ENCODE assay signal across 14 mouse cellular contexts in genomic region chr1:186925411-186925810, GRCm38 (mm10). TPM values are rescaled to one million over a fixed set of nuclear protein-coding genes. Genes with fewer than 3 reads are reported as not detected.
DNase-seq lines count a peak whose midpoint lies in the region; ATAC-seq and TF ChIP-seq lines count a peak whose summit lies in the region.
"Had no signal": no experiment of that assay in that cellular context is flagged by ENCODE, and none has a peak within 500 bp of the region (broad histone marks: within the 10 kb centered on the region; RNA-seq: fewer than 3 reads in every experiment).

No protein-coding gene starts in this region.

- H3K9me3 ChIP-seq in hindbrain, postnatal 0 days (ENCODE audit: low read length): no peaks in the 10 kb centered on the region
- H3K9me3 ChIP-seq in hindbrain, embryonic 12.5 days (replicated peaks): no peaks in the 10 kb centered on the region
- H3K9me3 ChIP-seq: liver, embryonic 13.5 days had no signal

- H3K4me3 ChIP-seq in hindbrain, postnatal 0 days (ENCODE audit: low read length): no peak overlapping the region
- H3K4me3 ChIP-seq in hindbrain, embryonic 12.5 days: no peak overlapping the region
- peak overlapping the region; percentile 63 for H3K4me3 ChIP-seq in testis, adult 2 months (ENCODE audit: control insufficient read depth, low read depth, low read length)
- H3K4me3 ChIP-seq: liver, embryonic 13.5 days had no signal

- no peak for TF ChIP-seq CTCF in hindbrain, postnatal 0 days (IDR thresholded peaks at IDR 0.05; ENCODE audit: low read depth)
- no peak for TF ChIP-seq CTCF in testis, adult 2 months (IDR thresholded peaks at IDR 0.05; ENCODE audit: control insufficient read depth, insufficient read depth, insufficient replicate concordance, low read depth, low read length)

- no peak overlapping the region for H3K9ac ChIP-seq in hindbrain, postnatal 0 days (replicated peaks; ENCODE audit: low read length)
- H3K9ac ChIP-seq in hindbrain, embryonic 12.5 days: no peak overlapping the region
- H3K9ac ChIP-seq: liver, embryonic 13.5 days had no signal

- no peak overlapping the region for H3K4me2 ChIP-seq in hindbrain, postnatal 0 days (ENCODE audit: low read depth, low read length)
- no peak overlapping the region for H3K4me2 ChIP-seq in hindbrain, embryonic 12.5 days (replicated peaks)
- H3K4me2 ChIP-seq: liver, embryonic 13.5 days had no signal

- H3K36me3 ChIP-seq in hindbrain, postnatal 0 days (ENCODE audit: insufficient read depth, low read length): no peaks in the 10 kb centered on the region
- no peaks in the 10 kb centered on the region for H3K36me3 ChIP-seq in hindbrain, embryonic 12.5 days
- H3K36me3 ChIP-seq in testis, adult 2 months (ENCODE audit: control insufficient read depth, insufficient read depth, low read length): no peaks in the 10 kb centered on the region
- H3K36me3 ChIP-seq: liver, embryonic 13.5 days had no signal

- peak; percentile 55 to 59 for DNase-seq in cerebellum, postnatal 14 days
- no peak for DNase-seq in cerebellum, adult 18-20 months
- peak; percentile 38 for DNase-seq in hindbrain, postnatal 0 days (ENCODE audit: low spot score)
- no peak for DNase-seq in testis, postnatal 10 days (ENCODE audit: low spot score)
- DNase-seq in right cerebral cortex, postnatal 4 days: peak; percentile 8
- DNase-seq: kidney, postnatal 10 days; liver, embryonic 13.5 days had no signal

- H3K4me1 ChIP-seq in hindbrain, postnatal 0 days (ENCODE audit: insufficient read depth, low read length): peaks cover 3% of the 10 kb centered on the region; the same call in 1 of the 2 replicates
- peaks cover 17% of the 10 kb centered on the region for H3K4me1 ChIP-seq in hindbrain, embryonic 12.5 days
- H3K4me1 ChIP-seq in testis, adult 2 months (ENCODE audit: control insufficient read depth, insufficient read depth, low read length): no peaks in the 10 kb centered on the region
- H3K4me1 ChIP-seq: liver, embryonic 13.5 days had no signal

- H3K27me3 ChIP-seq in hindbrain, postnatal 0 days (ENCODE audit: insufficient read depth, low read length): no peaks in the 10 kb centered on the region
- peaks cover 21% of the 10 kb centered on the region for H3K27me3 ChIP-seq in hindbrain, embryonic 12.5 days
- H3K27me3 ChIP-seq in testis, adult 2 months (ENCODE audit: control insufficient read depth, insufficient read depth, low read length): no peaks in the 10 kb centered on the region
- H3K27me3 ChIP-seq: liver, embryonic 13.5 days had no signal

- ATAC-seq in hindbrain, postnatal 0 days: no peak
- no peak for ATAC-seq in hindbrain, embryonic 12.5 days (ENCODE audit: low FRiP score)
- no peak for ATAC-seq in granulocyte monocyte progenitor cell, adult 5-6 weeks (replicated peaks; ENCODE audit: poor library complexity, severe bottlenecking)
- ATAC-seq: activated CD4-positive, CD25-positive, alpha-beta regulatory T cell, adult 4 months; inflammation-experienced regulatory T-cells, adult 6 months had no signal

- no peak for TF ChIP-seq POLR2A in testis, adult 2 months (IDR thresholded peaks at IDR 0.05; ENCODE audit: control insufficient read depth, low read depth, low read length)

- 29% methylated on average over 9 of the region's 9 CpGs for WGBS in hindbrain, postnatal 0 days
- 20% methylated on average over 9 of the region's 9 CpGs for WGBS in hindbrain, embryonic 12.5 days

- no peak overlapping the region for H3K27ac ChIP-seq in hindbrain, postnatal 0 days
- no peak overlapping the region for H3K27ac ChIP-seq in hindbrain, embryonic 12.5 days
- H3K27ac ChIP-seq in testis, adult 2 months (ENCODE audit: control insufficient read depth, insufficient read depth, low read depth, low read length): no peak overlapping the region
- H3K27ac ChIP-seq: liver, embryonic 13.5 days had no signal

RNA-seq across cellular contexts. Expression of gene D1Pas1, which starts 41.8 kb away (rescaled TPM):
- total RNA-seq in hindbrain, postnatal 0 days (2014; rRNA removed): not detected in 2 replicates
- 0.14 TPM in 1 of 2 replicates, not detected in the other for polyA plus RNA-seq in hindbrain, postnatal 0 days (2015; fragmentation: Nextera tagmentation; extraction: Ambion mirVana)
- 0.10 and 0.39 TPM in 2 replicates for polyA plus RNA-seq in hindbrain, embryonic 12.5 days (2016; fragmentation: Nextera tagmentation; extraction: Ambion mirVana)
- 68.2 and 77.4 TPM in 2 replicates for polyA plus RNA-seq in testis, adult 2 months (2012; rRNA removed)
- total RNA-seq in granulocyte monocyte progenitor cell, adult 5-6 weeks (2014; fragmentation: Nextera tagmentation): not detected in 2 replicates
- total RNA-seq in granulocyte monocyte progenitor cell, adult 5-6 weeks (2017): not detected in 2 replicates
- total RNA-seq: gastrocnemius, adult 8-10 months had no signal
- polyA plus RNA-seq: activated CD4-positive, CD25-positive, alpha-beta regulatory T cell, adult 4 months; cortical plate, adult 2 months; inflammation-experienced regulatory T-cells, adult 6 months; liver, embryonic 13.5 days had no signal

Comparison
In these comparisons a context has a peak if more than half of its experiments do, and no peak if none do; other contexts are left out.
1. DNase-seq: peak in cerebellum, postnatal 14 days (2 of 2), hindbrain, postnatal 0 days (single experiment) and right cerebral cortex, postnatal 4 days (single experiment); none in cerebellum, adult 18-20 months (0 of 2) and testis, postnatal 10 days (single experiment).
2. RNA of gene D1Pas1, which starts 41.8 kb away (polyA plus RNA-seq): 68.2 to 77.4 TPM in testis, adult 2 months; 0.10 to 0.39 TPM in hindbrain, embryonic 12.5 days and 0.14 TPM in hindbrain, postnatal 0 days; every median in the first group is over 10 times any median in the second.